ENCODE assay signal across 8 mouse cellular contexts in genomic region chr5:116422699-116423201, GRCm38 (mm10). TPM values are rescaled to one million over a fixed set of nuclear protein-coding genes. Genes with fewer than 3 reads are reported as not detected.
DNase-seq lines count a peak whose midpoint lies in the region; ATAC-seq and TF ChIP-seq lines count a peak whose summit lies in the region.

Gene Hspb8 (minus strand): TSS chr5:116422864.

- WGBS in forebrain, embryonic 12.5 days, result under 1% methylated on average over 18 of the region's 20 CpGs
- 2% methylated on average over 20 of the region's 20 CpGs for WGBS in large intestine, adult 2 months
- 0% methylated on average over 14 of the region's 20 CpGs for WGBS in lung, postnatal 0 days

- no peak for DNase-seq in Patski (ENCODE audit: low read depth, low spot score)
- peak; percentile 83 to 87 for DNase-seq in heart, postnatal 14 days
- DNase-seq in large intestine, adult 2 months (ENCODE audit: low read depth, low spot score), result no peak
- peak; percentile 95 for DNase-seq in lung, postnatal 0 days (ENCODE audit: low spot score)
- peak; percentile 97 for DNase-seq in skeletal muscle tissue, adult 2 months (ENCODE audit: low read depth, low spot score)

- POLR2A ChIA-PET in Patski (lab: Charles Lee), result interaction anchor here (0.6 to 1.5 kb wide), 2 partner anchors 11 to 1670 kb away, joined by 3 to 5 read pairs; no protein-coding TSS in a partner anchor

- no peaks in the 10 kb centered on the region for H3K9me3 ChIP-seq in forebrain, embryonic 12.5 days
- H3K9me3 ChIP-seq in lung, postnatal 0 days (ENCODE audit: low read length), result no peaks in the 10 kb centered on the region

- H3K9ac ChIP-seq in forebrain, embryonic 12.5 days, result peak within 1 kb of the TSS; percentile 39
- peak within 1 kb of the TSS; percentile 72 for H3K9ac ChIP-seq in lung, postnatal 0 days (replicated peaks; ENCODE audit: low read depth)

- H3K36me3 ChIP-seq in forebrain, embryonic 12.5 days (replicated peaks), result no peaks in the 10 kb centered on the region
- H3K36me3 ChIP-seq in lung, postnatal 0 days (ENCODE audit: insufficient read depth, low read length), result no peaks in the 10 kb centered on the region

- peak within 1 kb of the TSS; percentile 54 for H3K4me2 ChIP-seq in forebrain, embryonic 12.5 days
- peak within 1 kb of the TSS; percentile 71 for H3K4me2 ChIP-seq in lung, postnatal 0 days (replicated peaks; ENCODE audit: low read depth, low read length)

- in situ Hi-C loops in Patski (cut with MboI; ENCODE audit: low pct_unique_long_range_greater_than_20kb), result no loop called here

- peaks cover 48% of the 10 kb centered on the region for H3K4me1 ChIP-seq in forebrain, embryonic 12.5 days
- H3K4me1 ChIP-seq in lung, postnatal 0 days (ENCODE audit: insufficient read depth, low read depth, low read length), result peaks cover 5% of the 10 kb centered on the region; the same call in 1 of the 2 replicates

- peak within 1 kb of the TSS; percentile 50 for H3K27ac ChIP-seq in forebrain, embryonic 12.5 days
- H3K27ac ChIP-seq in lung, postnatal 0 days (ENCODE audit: low read length), result peak within 1 kb of the TSS; percentile 94

- H3K27me3 ChIP-seq in Patski, result no peaks in the 10 kb centered on the region
- H3K27me3 ChIP-seq in forebrain, embryonic 12.5 days, result peaks cover 23% of the 10 kb centered on the region
- no peaks in the 10 kb centered on the region for H3K27me3 ChIP-seq in lung, postnatal 0 days (replicated peaks; ENCODE audit: insufficient read depth, low read length)

- TF ChIP-seq EP300 in lung, postnatal 0 days (IDR thresholded peaks at IDR 0.05), result peak; percentile 54

- CTCF ChIA-PET in Patski (lab: Charles Lee), result no interaction called here

- peak within 1 kb of the TSS; percentile 28 for H3K4me3 ChIP-seq in forebrain, embryonic 12.5 days (replicated peaks)
- peak within 1 kb of the TSS; percentile 45 for H3K4me3 ChIP-seq in lung, postnatal 0 days (ENCODE audit: low read depth, low read length)

- peak; percentile 84 for ATAC-seq in Patski
- peak; percentile 77 for ATAC-seq in cerebellum, adult (ENCODE audit: insufficient number of reproducible peaks, low FRiP score, low TSS enrichment)
- 0 out of 2 replicates have a peak, but pooled peaks have one; percentile 31 for ATAC-seq in forebrain, embryonic 12.5 days (ENCODE audit: low FRiP score)
- ATAC-seq in lung, postnatal 0 days, result peak; percentile 87
- ATAC-seq in megakaryocyte, adult 5-6 weeks (ENCODE audit: poor library complexity, severe bottlenecking), result no peak

- no peak for TF ChIP-seq CTCF in Patski (IDR thresholded peaks at IDR 0.05)
- TF ChIP-seq CTCF in lung, postnatal 0 days (IDR thresholded peaks at IDR 0.05), result no peak

- intact Hi-C loops in heart, postnatal 14 days (cut with DNase I), result loop anchor here (2.0 kb wide), 1 partner anchor 28 kb away; no protein-coding TSS in a partner anchor

RNA-seq across cellular contexts. Expression of gene Hspb8, which starts in this region (rescaled TPM):
- 41.0 TPM for polyA plus RNA-seq in Patski (2021)
- 7.4 and 9.0 TPM in 2 replicates for polyA plus RNA-seq in forebrain, embryonic 12.5 days (2016; fragmentation: Nextera tagmentation; extraction: Ambion mirVana)
- 100 to 1,000 TPM; 234 to 252 TPM for total RNA-seq in heart, postnatal 14 days (2021)
- polyA plus RNA-seq in large intestine, adult 2 months (2012; rRNA removed), result 18.6 and 26.0 TPM in 2 replicates
- 22.2 and 23.6 TPM in 2 replicates for polyA plus RNA-seq in lung, postnatal 0 days (2015; fragmentation: Nextera tagmentation; extraction: Ambion mirVana)
- total RNA-seq in megakaryocyte, adult 5-6 weeks (2015), result not detected in 2 replicates
- not detected in 2 replicates for total RNA-seq in megakaryocyte, adult 5-6 weeks (2017)

Comparison
In these comparisons a context has a peak if more than half of its experiments do, and no peak if none do; other contexts are left out.
1. RNA of gene Hspb8 (total RNA-seq): 234 to 252 TPM in heart, postnatal 14 days; not detected in megakaryocyte, adult 5-6 weeks; every median in the first group is over 100 times any median in the second.
2. DNase-seq: peak in heart, postnatal 14 days (2 of 2), lung, postnatal 0 days (single experiment) and skeletal muscle tissue, adult 2 months (single experiment); none in Patski (single experiment) and large intestine, adult 2 months (single experiment).